Mouse (Mus musculus) liver, adult 2 months (tissue): Measurements from ENCODE around the gene Tsen54.

Source experiments
- CTCF ChIP-seq: fragments of 200-500 bp; IDR thresholded peaks from 2 replicates; pipeline ENCODE4 v1.5.1; 2011; ENCODE audit warnings: low read depth, low read length, control low read depth
- POLR2A ChIP-seq: fragments of 200-500 bp; IDR thresholded peaks from 2 replicates; pipeline ENCODE4 v1.6.1; 2011; ENCODE audit warnings: low read length, control low read depth; ENCODE audit not compliant: insufficient read depth; ENCODE audit errors: extremely low read depth

GRCm38 (mm10) chr11:115817331-115817730 lies 2.8 kb downstream of the Tsen54 start:
- TF ChIP-seq POLR2A = no peak
- TF ChIP-seq CTCF = no peak
